Mouse (Mus musculus) adipocyte (in vitro differentiated cells): ENCODE measurements around the gene Nynrin.
A peak's percentile ranks its signal among the peaks of the same experiment; 100 is the strongest.

ENCODE experiments used
- DNase-seq: peaks from one replicate; pipeline ENCODE4 v3.0.0-alpha.2; 2016; ENCODE audit warnings: low spot score

Nynrin gene

DNA sequence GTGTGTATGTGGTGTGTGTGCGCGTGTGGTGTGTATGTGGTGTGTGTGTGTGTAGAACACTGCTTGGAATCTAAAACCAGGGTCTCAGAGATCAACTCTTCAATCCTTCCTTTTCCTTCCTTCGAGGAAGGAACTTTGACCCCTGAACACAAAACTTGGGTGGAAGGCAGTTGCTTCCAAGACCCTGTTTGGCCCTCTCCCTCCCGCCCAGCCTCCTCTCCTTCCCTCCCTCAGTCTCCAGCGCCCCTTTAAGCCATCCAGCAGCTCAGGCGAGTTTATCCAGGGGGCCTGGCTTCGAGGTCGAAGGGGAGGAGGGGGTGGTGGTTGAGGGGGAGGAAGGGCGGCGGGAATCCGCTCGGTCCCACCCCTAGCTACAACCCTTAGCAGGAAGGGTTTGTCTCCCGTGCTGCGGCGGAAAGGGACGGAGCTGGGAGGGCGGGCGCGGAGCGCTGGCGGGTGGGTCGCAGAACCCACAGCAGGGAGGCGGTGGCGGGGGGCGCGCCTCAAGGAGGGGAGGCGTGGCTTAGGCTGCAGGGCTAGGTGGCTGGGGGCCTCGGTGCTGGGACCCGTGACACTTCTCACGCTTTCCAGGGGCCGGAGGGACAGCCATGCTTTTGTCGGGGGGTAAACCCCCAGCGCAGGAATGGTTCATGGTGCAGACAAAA, at the start of gene Nynrin:
Gene Nynrin, plus strand, starts transcription at position 390 of the 665 bp plus-strand sequence.
- DNase-seq: no peak

DNA sequence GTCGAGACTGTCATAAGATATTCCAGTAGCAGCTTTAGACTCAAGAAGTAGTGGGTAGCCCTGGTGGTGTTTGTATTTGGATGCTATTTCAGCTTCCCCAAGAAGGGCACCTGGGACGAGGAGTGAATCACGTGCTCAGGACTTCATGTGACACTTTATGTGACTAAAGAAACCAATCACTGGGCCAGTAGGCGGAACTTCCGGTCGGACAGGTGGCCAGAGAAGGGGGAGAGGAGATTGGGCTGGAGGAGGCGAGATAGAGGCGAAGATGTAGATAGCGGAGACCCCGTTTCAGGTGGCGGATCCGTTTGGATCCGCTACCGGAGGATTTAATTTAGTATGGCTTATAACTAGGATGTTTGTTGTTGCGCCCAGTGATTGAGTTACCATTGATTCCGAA, 38.9 kb upstream of the Nynrin start:
- DNase-seq: no peak

DNA sequence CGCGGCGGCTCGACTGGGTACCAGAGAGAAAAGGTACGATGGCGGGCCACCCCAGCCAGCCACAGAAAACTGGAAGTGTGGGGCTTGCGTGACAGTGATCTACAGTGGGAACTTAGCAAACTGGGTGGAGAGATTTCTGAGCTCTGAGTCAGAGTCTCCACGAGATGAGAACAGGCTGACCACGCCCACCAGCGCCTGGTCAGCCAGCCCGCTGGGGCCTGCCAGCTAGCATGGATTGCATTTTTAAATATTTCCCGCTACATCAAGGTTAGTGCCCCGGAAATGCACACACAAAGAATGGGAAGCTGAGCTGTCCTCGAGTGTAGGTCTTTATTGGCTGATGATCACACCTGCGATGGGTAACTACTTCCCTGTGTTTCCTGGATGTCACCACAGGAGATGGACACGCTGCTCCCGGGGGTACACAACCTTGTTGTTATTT, 38.5 kb upstream of the Nynrin start:
- no peak for DNase-seq

DNA sequence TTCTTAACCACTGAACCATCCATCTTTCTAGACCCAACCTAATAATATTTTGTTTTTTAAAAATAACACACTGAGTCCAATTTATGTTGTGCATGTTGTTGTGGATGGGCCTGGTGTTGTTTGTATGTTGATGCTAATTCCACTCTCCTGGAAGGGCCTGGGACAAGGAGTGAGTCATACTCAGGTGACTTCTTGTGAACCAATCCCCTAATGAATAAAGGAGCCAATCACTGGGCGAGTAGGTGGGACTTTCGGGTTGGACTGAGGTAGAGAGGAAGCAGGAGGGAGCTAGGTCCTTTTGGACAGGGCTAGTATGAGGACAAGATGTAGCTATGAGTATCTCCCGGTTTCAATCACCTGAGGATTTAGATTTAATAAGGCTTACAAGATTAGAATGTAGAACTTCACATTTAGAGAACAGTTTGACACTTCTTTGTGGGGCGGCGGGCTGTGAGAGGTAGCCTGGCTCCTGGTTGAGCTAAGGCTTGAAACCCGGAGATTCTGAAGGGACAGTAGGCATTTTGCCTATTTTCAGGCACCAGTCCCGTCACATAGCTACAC, 33.9 kb upstream of the Nynrin start:
- no peak for DNase-seq

DNA sequence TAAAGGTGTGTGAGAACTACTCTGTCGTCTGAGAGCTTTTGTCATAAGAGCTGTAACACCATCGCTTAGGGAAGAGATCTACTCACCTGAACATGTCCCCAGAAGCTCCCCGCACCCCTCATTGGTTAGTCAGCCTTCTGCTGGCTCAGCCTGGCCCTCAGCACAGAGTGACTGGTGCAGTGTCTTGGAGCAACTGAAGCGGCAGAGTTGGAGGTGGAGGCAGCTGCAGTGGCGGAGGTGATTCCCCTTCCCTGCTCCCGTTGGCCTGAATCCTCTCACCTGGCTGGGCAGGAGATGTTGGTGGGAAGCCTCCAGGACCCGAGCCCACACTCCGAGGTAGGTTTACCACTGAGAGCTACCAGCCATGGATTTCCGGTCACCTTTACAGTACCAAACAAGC, 33.2 kb upstream of the Nynrin start:
- no peak for DNase-seq

DNA sequence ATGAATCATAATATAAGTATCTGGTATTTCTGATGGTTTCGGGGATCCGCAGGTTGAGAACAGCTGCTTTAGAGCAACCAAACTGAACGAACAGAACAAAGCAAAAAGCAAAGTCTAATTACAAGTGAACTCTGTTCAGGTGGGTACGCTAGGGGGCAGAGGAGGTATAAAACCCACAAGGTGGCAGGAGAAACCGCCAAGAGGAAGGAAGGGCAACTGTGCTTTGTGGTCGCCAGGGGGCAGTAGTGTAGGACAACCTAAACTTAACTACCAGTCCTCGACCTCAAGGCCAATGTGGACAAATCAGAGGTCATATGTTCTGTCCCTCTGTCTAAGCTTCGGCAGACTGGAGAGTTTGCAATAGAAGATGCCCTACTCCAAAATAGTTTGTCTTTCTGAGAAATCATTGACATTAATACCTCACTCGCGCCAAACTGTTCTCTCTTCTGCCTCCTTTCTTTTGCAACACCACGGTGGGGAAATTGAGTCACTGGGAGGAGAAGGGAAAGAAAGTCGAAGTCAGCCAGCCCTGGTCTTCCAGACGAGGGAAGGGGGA, 31.3 kb upstream of the Nynrin start:
- DNase-seq: peak; percentile 85

DNA sequence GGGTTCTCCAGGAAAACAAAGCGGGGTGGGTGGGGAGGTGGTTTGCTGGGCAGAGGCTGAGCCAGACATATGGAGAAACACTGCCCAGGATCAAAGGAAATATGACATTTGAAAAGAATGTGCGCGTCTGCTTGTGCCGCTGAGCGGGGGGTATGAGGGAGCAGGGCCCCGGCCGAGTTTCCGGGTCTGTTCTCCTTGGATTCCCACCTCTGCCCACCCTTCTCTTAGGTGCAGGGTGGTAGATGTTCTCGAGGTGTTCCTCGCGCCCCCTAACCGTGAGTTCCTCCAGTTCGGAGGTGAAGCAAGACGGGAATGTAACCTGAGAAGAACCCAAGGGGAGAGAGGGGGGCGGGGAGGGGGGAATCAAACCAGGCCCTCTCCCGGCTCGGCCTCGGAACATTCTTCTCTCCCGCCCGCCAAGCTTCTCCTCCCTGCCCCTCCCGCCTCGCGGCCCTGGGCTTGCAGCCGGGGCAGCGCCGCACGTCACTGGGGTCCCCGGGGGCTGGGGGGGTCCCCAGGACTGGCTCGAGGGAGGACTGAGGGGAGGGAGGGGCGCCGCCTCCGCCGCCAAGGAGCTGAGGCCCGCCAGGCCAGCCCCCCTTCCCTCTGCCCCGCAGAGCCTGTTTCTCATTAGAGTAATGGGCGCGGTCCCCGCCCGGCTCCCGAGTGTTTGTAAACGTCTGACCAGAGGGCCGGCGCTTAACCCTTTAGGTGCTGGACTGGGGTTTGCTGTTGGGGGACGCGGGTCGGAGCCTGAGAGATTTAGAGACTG, 30.6 kb upstream of the Nynrin start, which contains the start of gene Nfatc4:
Gene Nfatc4, plus strand, starts transcription at position 154 of the 772 bp plus-strand sequence.
- peak; percentile 74 for DNase-seq

DNA sequence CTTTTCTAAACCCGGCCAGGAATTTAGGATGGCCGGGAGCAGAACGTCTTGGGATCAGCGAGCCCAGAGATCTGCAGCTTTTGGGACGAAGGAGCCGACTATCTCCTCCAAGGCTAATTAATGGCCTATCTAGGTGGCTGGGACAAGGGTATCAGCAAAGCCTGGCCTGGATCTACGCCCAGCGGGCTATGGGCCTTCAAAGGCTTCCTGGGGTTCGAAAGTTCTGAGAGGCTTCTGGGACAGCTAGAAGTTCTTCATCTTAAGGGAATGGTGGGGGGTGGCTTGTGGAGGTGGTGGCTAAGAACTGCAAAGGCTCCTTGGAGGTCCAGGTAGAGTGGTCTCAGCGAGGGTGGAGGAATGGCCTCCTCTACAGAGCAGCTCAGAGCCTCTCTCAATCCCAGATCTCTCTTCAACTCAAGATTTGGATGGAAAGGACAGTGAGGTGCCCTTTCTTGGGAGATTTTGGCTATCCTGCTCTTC, 29.8 kb upstream of the Nynrin start:
- peak; percentile 68 for DNase-seq

DNA sequence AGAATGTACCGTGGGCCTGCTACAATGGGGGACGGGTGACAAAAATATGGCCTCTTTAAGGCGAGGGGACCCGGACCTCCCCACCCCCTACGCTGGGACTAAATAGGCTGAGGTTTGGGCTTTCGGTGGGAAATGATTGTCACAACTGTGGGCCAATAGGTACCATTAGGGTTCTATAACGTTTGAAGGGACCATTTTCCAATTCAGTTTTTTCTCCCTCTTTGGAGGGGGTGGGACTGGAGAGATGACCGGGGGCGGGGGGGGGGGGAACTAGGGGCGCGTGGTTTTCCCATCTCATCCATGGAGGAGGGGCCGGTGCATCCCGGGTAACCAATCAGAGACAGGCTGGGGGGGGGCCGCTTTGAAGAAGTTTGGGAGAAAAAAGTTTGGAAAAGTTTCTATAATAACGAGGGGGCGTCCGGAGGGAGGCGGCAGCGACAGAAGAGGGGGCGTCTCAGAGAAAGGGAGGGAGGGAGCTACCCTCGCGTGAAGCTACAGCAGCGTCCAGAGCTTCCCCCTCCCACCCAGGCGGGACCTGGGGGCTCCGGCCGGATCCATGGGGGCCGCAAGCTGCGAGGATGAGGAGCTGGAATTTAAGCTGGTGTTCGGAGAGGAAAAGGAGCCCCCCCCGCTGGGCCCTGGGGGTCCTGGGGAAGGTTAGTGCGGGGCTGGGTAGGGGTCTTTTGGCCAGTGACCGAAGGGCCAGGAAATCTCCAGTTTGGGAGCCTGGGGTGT, 29.2 kb upstream of the Nynrin start:
- DNase-seq: peak; percentile 63

DNA sequence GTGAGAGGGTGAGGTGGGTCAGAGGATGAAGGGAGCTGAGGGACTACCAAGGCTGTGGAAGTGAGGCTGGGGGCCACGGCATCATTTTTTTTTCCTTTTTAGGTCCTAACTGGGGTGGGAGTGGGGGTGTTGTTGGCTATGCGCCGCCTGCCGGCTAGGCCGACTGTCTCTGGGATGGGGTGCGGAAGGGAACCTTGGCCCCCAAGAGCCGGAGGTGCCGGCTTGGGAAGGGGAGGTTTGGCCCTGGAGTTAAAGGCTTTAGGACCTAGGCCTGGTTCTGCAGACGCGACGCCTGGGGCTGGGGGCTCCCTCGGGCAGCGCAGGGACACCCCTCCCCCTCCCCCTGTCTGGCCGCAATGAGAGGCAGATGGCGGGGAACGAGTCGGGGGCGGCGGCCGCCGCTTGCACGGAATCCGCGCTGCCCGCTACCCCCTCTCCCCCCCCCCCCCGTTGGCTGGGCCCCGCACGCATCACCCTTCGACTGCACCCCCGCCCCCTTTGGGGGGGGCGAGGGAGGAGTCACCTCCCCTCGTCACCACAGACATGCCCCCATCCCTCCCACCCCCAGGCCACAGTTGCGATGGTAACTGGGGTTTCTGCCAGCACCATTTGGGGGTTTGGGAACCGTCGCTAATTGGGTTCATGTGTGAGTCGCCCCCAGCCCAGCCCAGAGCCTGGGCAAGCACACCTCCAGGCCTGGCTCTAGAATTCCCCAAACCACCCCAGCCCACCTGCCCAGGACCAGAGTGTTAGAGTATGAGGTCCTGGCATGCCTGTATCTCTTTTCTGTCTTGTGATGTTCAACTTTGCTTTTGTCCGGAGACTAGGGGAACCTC, 28.4 kb upstream of the Nynrin start:
- peak; percentile 36 for DNase-seq

DNA sequence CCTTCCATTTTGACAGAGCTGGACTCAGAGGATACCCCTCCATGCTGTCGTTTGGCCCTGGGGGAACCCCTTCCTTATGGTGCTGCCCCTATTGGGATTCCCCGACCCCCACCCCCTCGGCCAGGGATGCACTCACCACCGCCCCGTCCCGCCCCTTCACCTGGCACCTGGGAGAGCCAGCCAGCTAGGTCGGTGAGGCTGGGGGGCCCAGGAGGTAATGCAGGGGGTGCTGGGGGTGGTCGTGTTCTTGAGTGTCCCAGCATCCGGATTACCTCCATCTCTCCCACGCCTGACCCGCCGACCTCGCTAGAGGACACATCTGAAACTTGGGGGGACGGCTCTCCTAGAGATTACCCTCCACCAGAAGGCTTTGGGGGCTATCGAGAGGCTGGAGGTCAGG, 27.7 kb upstream of the Nynrin start:
- DNase-seq: no peak

DNA sequence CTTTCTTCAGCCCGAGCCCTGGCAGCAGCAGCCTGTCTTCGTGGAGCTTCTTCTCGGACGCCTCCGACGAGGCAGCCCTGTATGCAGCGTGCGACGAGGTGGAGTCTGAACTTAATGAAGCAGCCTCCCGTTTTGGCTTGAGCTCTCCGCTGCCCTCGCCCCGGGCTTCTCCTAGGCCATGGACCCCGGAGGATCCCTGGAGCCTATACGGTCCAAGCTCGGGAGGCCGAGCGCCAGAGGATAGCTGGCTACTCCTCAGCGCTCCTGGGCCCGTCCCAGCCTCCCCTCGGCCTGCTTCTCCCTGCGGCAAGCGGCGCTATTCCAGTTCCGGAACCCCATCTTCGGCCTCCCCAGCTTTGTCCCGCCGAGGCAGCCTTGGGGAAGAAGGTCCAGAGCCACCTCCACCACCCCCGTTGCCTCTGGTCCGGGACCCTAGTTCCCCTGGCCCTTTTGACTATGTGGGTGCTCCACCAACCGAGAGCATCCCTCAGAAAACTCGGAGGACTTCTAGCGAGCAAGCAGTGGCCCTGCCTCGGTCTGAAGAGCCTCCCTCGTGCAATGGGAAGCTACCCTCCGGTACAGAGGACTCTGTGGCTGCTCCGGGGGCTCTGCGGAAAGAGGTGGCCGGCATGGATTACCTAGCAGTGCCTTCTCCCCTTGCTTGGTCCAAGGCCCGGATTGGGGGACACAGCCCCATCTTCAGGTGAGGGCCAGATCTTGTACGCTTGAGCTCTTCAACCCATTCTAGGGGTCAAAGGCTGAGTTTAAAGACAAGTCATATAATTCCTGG, 27.1 kb upstream of the Nynrin start:
- DNase-seq: no peak

DNA sequence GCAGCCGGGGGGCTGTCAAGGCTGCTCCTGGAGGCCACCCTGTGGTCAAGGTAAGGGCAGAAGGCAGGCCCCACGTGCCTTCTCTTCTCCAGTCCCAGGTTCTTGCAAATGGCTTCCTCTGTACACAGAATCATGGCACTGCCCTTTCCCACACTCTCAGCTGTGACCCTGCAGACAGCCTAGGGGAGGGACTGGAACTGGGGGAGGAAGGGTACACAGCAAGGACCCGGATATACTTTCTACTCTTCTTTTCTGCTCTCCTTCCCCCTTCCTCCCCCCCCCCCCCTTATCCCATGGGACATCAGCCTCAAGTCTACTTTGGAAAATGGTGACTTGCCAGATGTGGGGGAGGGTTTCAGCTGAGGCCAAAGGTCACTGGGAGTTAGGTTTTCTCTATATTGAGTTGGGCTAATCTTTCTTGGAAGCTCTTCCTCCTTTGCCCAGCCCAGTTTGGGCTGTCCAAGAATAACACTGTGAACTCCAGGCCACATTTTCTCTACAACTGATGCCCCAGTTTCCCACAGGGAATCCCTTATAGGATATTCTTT, 25.0 kb upstream of the Nynrin start:
- DNase-seq: peak; percentile 97

DNA sequence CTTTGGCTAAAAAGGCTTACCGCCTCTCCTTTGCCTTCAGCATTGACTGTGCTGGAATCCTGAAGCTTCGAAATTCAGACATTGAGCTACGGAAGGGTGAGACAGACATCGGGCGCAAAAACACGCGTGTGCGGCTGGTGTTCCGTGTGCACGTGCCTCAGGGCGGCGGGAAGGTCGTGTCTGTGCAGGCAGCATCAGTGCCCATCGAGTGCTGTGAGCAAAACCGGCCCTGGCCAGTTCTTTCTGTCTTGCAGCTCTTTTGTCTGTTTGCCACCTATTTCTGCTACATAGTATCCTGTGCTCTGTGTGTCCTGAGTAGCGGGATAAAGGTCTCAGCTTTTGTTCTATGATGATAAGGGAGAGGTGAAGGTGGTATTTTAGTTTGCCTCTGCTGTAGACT, 24.0 kb upstream of the Nynrin start:
- DNase-seq: no peak

DNA sequence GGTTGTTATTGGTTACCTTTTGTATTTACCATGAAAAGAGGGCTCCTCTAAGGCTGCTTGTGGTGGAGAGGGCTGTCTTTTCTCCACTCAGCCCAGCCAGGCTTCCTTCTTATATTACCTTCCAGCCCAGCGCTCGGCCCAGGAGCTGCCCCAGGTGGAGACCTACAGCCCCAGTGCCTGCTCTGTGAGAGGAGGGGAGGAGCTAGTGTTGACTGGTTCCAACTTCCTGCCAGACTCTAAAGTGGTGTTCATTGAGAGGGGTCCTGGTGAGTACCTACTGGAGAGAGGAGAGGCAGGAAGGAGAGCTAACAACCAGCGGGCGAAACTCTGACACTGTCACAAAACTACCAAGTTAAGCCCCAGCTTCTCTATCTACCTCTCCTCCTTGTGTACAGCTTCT, 23.5 kb upstream of the Nynrin start:
- DNase-seq: no peak

DNA sequence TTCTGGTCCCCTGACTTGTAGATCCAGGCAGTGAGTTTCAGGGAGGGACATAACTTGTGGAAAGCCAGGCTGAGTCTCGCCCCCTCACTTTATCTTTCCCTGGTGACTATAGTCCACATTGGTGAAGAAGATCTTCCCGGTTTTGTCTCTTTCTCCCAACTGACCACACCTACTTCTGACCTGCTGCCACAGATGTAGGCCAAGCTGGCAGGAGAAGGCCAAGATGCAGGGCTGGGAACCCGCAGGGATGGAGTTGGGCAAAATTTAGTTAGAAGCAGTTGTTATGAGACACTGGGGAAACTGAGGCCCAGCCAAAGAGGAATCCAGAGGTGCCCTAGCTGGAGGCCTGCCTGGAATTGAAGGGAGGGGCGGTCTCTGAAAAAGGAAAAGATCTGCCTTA, 20.7 kb upstream of the Nynrin start:
- no peak for DNase-seq

DNA sequence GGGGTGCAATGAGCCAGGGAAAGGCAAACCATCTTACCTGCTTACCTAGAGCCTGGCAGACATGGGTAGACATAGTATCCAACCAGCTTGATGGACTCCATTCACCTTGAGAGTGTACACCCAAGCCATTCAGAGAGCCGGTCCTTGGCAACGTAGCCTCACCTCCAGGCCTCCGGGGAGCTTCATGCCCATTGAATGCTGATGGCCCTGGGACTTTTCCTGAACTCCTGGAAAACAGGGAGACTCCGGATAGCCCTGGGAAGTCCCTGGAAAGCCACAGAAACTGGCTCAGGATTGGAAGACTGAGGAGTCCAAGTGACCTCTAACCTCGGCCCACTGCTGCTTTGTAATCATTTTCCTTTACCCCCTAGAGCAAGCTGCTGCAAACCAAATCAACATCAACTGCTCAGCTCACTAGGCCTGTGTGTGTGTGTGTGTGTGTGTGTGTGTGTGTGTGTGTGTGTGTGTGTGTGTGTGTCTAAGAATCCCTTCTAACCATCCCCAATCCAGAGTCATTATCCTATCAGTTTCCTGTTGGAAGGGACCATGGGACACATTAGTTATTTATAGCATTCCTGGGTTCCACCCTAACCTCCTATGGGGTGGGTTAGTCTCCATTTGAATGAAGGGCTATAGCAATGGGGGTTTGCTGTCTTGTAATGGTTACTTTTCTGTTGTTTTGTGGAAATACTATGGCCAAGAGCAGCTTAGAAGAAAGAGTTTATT, 18.8 kb upstream of the Nynrin start:
- no peak for DNase-seq

DNA sequence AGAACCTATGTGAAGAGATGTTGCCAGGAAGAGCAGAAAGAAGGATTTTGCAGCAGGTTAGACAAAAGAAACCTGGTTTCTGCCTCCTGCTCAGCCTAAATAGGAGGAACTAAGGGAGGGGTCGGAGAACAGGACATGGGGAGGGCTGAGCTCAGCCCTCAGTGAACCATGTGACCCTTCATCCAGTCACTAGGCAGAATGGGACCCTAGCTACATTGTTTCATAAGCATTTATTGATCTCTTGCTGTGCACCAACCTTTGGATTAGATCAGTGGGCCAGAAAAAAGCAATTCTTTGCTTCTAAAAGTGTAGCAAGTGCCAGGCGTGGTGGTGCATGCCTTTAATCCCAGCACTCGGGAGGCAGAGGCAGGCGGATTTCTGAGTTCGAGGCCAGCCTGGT, 15.5 kb upstream of the Nynrin start:
- DNase-seq: no peak

DNA sequence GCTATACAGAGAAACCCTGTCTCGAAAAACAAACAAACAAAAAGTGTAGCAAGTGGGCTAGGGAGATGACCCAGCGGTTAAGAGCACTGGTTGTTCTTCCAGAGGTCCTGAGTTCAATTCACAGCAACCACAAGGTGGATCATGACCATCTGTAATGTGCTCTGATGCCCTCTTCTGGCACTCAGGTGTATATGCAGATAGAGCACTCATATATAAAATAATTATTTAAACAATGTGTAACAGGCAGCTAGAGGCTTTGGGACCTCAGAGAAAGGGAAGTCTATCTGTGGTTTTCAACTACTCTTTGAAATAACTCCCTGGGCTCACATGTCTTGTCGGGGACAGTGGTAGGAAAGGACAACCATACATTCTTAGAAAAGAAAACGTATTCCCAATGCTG, 15.1 kb upstream of the Nynrin start:
- DNase-seq: no peak
